Mouse (Mus musculus) heart, embryonic 10.5 days (tissue): ENCODE data around the gene Hhat. TPM values are rescaled to one million over a fixed set of nuclear protein-coding genes. Genes with fewer than 3 reads are reported as not detected.

Experiments used
- DNase-seq: peaks from one replicate; pipeline ENCODE4 v3.0.0-alpha.2; 2017; ENCODE audit warnings: low spot score
- H3K27ac ChIP-seq: fragments of 300-500 bp; sonication (generic); 2 replicates; pipeline ENCODE4 v1.5.1; 2016; ENCODE audit warnings: mild to moderate bottlenecking
- H3K27me3 ChIP-seq: fragments of 300-500 bp; sonication (generic); 2 replicates; pipeline ENCODE4 v1.6.1; 2016; ENCODE audit warnings: mild to moderate bottlenecking; ENCODE audit not compliant: poor library complexity, insufficient read depth, severe bottlenecking
- H3K36me3 ChIP-seq: fragments of 300-500 bp; sonication (generic); 2 replicates; pipeline ENCODE4 v1.6.1; 2016; ENCODE audit warnings: mild to moderate bottlenecking, moderate library complexity
- H3K4me1 ChIP-seq: fragments of 300-500 bp; sonication (generic); 2 replicates; pipeline ENCODE4 v1.6.1; 2016; ENCODE audit warnings: mild to moderate bottlenecking
- H3K4me3 ChIP-seq: fragments of 300-500 bp; sonication (generic); 2 replicates; pipeline ENCODE4 v1.5.1; 2016; ENCODE audit warnings: mild to moderate bottlenecking, moderate library complexity
- H3K9me3 ChIP-seq: fragments of 300-500 bp; sonication (generic); 2 replicates; pipeline ENCODE4 v1.6.1; 2016; ENCODE audit warnings: mild to moderate bottlenecking, moderate library complexity
- WGBS: fragments of 180-500 bp; shearing (Covaris S2); methylation state at CpG from one replicate; pipeline ENCODE4 v1.1.7; 2016; 5-methylcytosine and 5-hydroxymethylcytosine counted together
- polyA plus RNA-seq: library from polyadenylated mRNA; unstranded; fragments of >200 nt; fragmentation: Nextera tagmentation; extraction: Ambion mirVana; gene quantifications from 2 replicates; pipeline ENCODE4 v1.2.1, GENCODE M21; 2016

Hhat gene
- polyA plus RNA-seq, 1 experiment from 2014 or later: 6.8 TPM

GRCm38 (mm10) chr1:192699101-192699500 lies 71.9 kb downstream of the Hhat start:
- Histone ChIP-seq H3K36me3 (no peaks in the 10 kb centered on the region), H3K4me1 (no peaks in the 10 kb centered on the region), H3K9me3 (no peaks in the 10 kb centered on the region), H3K4me3 (no peak overlapping the region), H3K27me3 (no peaks in the 10 kb centered on the region), H3K27ac (no peak overlapping the region)
- DNase-seq: no peak

GRCm38 (mm10) chr1:192696371-192696863 lies 74.6 kb downstream of the Hhat start:
- no peak overlapping the region for H3K27ac ChIP-seq
- no peaks in the 10 kb centered on the region for H3K9me3 ChIP-seq
- H3K27me3 ChIP-seq: no peaks in the 10 kb centered on the region
- 58% methylated on average over 1 of the region's 1 CpGs for WGBS
- H3K4me1 ChIP-seq: no peaks in the 10 kb centered on the region
- no peak for DNase-seq
- no peaks in the 10 kb centered on the region for H3K36me3 ChIP-seq
- H3K4me3 ChIP-seq: no peak overlapping the region

DNA sequence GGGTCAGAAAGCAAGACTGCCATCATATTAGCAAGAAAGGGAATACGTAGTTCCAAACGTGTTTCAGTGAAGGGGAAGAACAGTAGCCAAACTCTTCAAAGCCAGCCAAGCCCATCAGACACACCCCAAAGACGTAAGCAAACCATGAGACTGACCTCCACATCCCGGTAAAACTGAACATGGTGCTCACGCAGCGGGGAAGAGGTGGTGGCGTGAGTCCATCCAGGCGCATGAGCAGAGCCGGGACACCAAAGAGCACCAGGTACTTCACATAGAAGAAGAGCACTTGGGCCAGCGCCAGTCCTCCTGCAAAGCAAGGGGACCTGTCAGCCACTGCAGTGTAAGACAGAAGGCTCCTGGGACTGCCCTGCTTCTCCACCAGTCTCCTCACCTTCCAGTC lies 77.4 kb downstream of the Hhat start:
- Histone ChIP-seq H3K4me1 (no peaks in the 10 kb centered on the region), H3K27ac (no peak overlapping the region), H3K9me3 (no peaks in the 10 kb centered on the region), H3K36me3 (no peaks in the 10 kb centered on the region), H3K27me3 (no peaks in the 10 kb centered on the region), H3K4me3 (no peak overlapping the region)
- DNase-seq: no peak
- 85% methylated on average over 10 of the region's 10 CpGs for WGBS

GRCm38 (mm10) chr1:192692982-192693381 lies 78.0 kb downstream of the Hhat start:
- Histone ChIP-seq H3K27me3 (no peaks in the 10 kb centered on the region), H3K4me1 (no peaks in the 10 kb centered on the region), H3K27ac (no peak overlapping the region), H3K9me3 (no peaks in the 10 kb centered on the region), H3K36me3 (no peaks in the 10 kb centered on the region), H3K4me3 (no peak overlapping the region)
- WGBS: 74% methylated on average over 7 of the region's 7 CpGs
- no peak for DNase-seq

DNA sequence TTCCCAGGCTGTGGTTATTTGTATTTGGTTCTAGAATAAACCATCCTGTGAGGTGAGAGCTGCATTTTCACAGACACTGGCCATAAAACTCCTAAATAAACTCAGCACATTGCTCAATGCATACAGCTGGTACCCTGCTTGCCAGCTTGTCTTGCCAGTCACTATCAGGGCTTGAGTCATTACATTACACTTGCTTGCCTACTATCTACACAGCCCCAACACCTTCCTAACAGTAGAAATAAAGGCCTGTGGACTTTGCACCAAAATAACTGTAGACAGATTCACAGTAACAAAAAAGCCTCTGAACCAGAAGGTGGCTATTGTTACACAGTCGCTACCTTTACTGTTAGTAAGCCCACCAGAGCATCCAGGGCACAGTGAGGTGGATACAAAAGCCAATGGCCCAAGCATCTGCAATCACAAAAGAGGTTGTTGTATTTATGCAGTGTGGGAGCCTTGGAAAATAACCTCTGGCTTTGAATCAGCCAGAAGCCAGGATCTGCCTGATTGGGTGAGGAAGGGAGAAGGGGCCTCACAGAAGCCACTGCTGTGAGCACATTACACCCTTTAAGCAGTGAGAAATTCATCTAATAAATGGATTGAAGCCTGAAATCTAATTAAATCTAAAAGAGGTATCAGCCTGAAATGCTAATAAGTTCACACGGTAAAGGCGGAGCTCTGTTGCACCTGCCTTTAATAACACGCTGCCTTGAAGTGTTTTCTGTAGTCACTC lies 88.6 kb downstream of the Hhat start:
- 90% methylated on average over 4 of the region's 4 CpGs for WGBS

GRCm38 (mm10) chr1:192677236-192677635 lies 93.8 kb downstream of the Hhat start:
- H3K36me3 ChIP-seq: peaks cover 6% of the 10 kb centered on the region; the same call in 1 of the 2 replicates
- no peaks in the 10 kb centered on the region for H3K4me1 ChIP-seq
- H3K27me3 ChIP-seq: no peaks in the 10 kb centered on the region
- WGBS: 82% methylated on average over 5 of the region's 5 CpGs
- DNase-seq: no peak
- H3K27ac ChIP-seq: no peak overlapping the region
- H3K9me3 ChIP-seq: peaks cover 6% of the 10 kb centered on the region; the same call in 1 of the 2 replicates
- no peak overlapping the region for H3K4me3 ChIP-seq

More for the DNA sequence above, 88.6 kb downstream of the Hhat start:
- Histone ChIP-seq H3K36me3 (no peaks in the 10 kb centered on the region), H3K27me3 (no peaks in the 10 kb centered on the region), H3K9me3 (no peaks in the 10 kb centered on the region), H3K4me1 (no peaks in the 10 kb centered on the region), H3K4me3 (no peak overlapping the region), H3K27ac (no peak overlapping the region)
- DNase-seq: no peak

GRCm38 (mm10) chr1:192663608-192664007 lies 107.4 kb downstream of the Hhat start:
- H3K4me3 ChIP-seq: no peak overlapping the region
- H3K27ac ChIP-seq: no peak overlapping the region
- H3K9me3 ChIP-seq: no peaks in the 10 kb centered on the region; the same call in 1 of the 2 replicates
- peaks cover 7% of the 10 kb centered on the region for H3K36me3 ChIP-seq
- WGBS: 70% methylated on average over 4 of the region's 4 CpGs
- no peak for DNase-seq
- H3K27me3 ChIP-seq: 0 out of 2 replicates have a peak, but pooled peaks cover 4% of the 10 kb centered on the region
- peaks cover 5% of the 10 kb centered on the region; the same call in 1 of the 2 replicates for H3K4me1 ChIP-seq

GRCm38 (mm10) chr1:192663092-192663491 lies 107.9 kb downstream of the Hhat start:
- WGBS: 69% methylated on average over 5 of the region's 5 CpGs
- no peak overlapping the region for H3K27ac ChIP-seq
- no peak for DNase-seq
- H3K4me3 ChIP-seq: no peak overlapping the region
- 0 out of 2 replicates have a peak, but pooled peaks cover 4% of the 10 kb centered on the region for H3K27me3 ChIP-seq
- H3K36me3 ChIP-seq: peaks cover 7% of the 10 kb centered on the region
- peaks cover 5% of the 10 kb centered on the region; the same call in 1 of the 2 replicates for H3K4me1 ChIP-seq
- H3K9me3 ChIP-seq: no peaks in the 10 kb centered on the region; the same call in 1 of the 2 replicates

GRCm38 (mm10) chr1:192661612-192662011 lies 109.4 kb downstream of the Hhat start:
- H3K9me3 ChIP-seq: no peaks in the 10 kb centered on the region; the same call in 1 of the 2 replicates
- peaks cover 7% of the 10 kb centered on the region for H3K36me3 ChIP-seq
- H3K27me3 ChIP-seq: 0 out of 2 replicates have a peak, but pooled peaks cover 4% of the 10 kb centered on the region
- DNase-seq: no peak
- peaks cover 5% of the 10 kb centered on the region; the same call in 1 of the 2 replicates for H3K4me1 ChIP-seq
- no peak overlapping the region for H3K4me3 ChIP-seq
- H3K27ac ChIP-seq: no peak overlapping the region

- no peaks in the 10 kb centered on the region; the same call in 1 of the 2 replicates for H3K9me3 ChIP-seq
- no peaks in the 10 kb centered on the region for H3K27me3 ChIP-seq
- H3K36me3 ChIP-seq: peaks cover 7% of the 10 kb centered on the region
- DNase-seq: no peak
- H3K27ac ChIP-seq: no peak overlapping the region
- 70% methylated on average over 6 of the region's 6 CpGs for WGBS
- peaks cover 5% of the 10 kb centered on the region; the same call in 1 of the 2 replicates for H3K4me1 ChIP-seq
- no peak overlapping the region for H3K4me3 ChIP-seq
Observed at GRCm38 (mm10) chr1:192657417-192657816, 113.6 kb downstream of the Hhat start.

DNA sequence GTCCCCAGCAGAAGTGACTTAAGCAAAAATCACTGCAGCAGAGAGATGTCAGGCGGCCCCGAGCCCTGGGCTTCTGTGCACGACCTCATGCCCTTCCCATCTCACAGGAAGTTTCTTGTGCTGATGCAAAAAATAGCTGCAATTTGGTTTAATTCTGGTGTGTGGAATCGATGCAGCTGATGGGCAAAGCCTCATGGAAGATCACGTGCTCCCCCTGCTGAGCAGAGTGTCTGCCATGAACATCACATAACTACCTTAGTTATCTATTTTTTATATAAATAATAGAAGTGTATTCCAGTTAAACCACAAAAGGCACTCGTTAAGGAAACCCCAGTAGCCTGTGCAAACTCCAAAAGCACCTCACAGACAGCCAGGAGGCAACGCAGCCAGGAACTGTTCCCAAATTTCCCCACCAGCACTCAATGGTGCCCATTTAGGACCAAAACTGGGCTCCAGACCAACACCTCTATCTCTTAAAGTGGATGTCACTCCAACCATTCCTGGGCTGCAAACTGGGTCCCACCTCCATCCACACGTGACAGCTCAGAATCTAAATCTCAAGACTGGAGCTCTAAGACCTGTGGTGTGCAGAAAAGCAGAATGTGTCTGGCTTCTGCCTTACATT lies 118.9 kb downstream of the Hhat start:
- Histone ChIP-seq H3K36me3 (no peaks in the 10 kb centered on the region), H3K27me3 (peaks cover 5% of the 10 kb centered on the region; the same call in 1 of the 2 replicates), H3K27ac (no peak overlapping the region), H3K9me3 (no peaks in the 10 kb centered on the region), H3K4me1 (peaks cover 16% of the 10 kb centered on the region), H3K4me3 (no peak overlapping the region)
- no peak for DNase-seq
- 62% methylated on average over 8 of the region's 8 CpGs for WGBS

DNA sequence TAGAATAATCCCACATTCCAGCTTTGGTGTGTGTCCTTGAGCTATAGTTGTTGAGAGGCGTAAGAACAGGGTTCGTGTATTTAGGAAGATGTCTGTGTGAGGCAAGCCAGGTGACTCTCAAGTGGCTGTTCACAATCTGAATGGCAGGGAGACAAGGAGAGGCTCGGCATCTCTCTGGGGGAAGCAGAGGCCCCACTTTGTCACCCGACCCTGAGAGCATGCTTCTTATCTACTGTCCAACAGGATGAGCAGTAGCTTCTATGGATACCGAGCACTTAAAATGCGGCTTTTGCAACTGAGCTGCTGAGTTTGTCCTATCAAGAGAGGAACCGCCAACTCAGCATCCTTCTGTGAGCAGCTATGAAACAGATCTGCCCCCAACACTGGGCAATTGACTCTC lies 120.4 kb downstream of the Hhat start:
- no peaks in the 10 kb centered on the region for H3K36me3 ChIP-seq
- H3K4me1 ChIP-seq: peaks cover 16% of the 10 kb centered on the region
- no peak for DNase-seq
- H3K27me3 ChIP-seq: peaks cover 5% of the 10 kb centered on the region; the same call in 1 of the 2 replicates
- H3K27ac ChIP-seq: no peak overlapping the region
- no peaks in the 10 kb centered on the region for H3K9me3 ChIP-seq
- H3K4me3 ChIP-seq: no peak overlapping the region
- 32% methylated on average over 7 of the region's 7 CpGs for WGBS

DNA sequence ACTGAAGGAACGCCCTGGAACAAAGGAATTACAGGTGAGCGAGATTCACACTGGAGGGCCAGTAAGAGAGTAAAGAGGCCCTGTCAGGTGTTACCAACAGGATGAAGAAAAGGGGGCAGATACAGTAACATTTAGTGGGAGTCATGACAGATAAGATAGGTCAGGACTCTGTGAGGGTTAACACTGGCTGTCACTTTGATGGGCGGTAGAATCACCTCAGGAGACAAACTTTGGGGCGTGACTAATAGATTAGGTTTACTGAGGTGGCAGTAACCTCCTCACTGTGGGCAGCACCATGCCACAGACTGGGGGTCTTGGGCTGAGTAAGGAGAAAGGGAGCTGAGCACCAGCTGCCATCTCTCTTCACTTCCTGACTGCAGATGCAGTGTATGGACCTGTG lies 121.0 kb downstream of the Hhat start:
- no peaks in the 10 kb centered on the region for H3K36me3 ChIP-seq
- WGBS: 60% methylated on average over 4 of the region's 4 CpGs
- no peaks in the 10 kb centered on the region for H3K9me3 ChIP-seq
- H3K4me1 ChIP-seq: peaks cover 16% of the 10 kb centered on the region
- peaks cover 5% of the 10 kb centered on the region; the same call in 1 of the 2 replicates for H3K27me3 ChIP-seq
- H3K4me3 ChIP-seq: no peak overlapping the region
- DNase-seq: no peak
- H3K27ac ChIP-seq: no peak overlapping the region
